Mouse (Mus musculus): ENCODE measurements around the gene Coro2a.

GRCm38 (mm10) chr4:46607601-46608000, 5.6 kb upstream of the Coro2a start:
- TF ChIP-seq POLR2A (IDR thresholded peaks at IDR 0.05; ENCODE audit: borderline replicate concordance, control insufficient read depth, low read depth, low read length) = no peak
- no peak for TF ChIP-seq CTCF (IDR thresholded peaks at IDR 0.05; ENCODE audit: control insufficient read depth, insufficient read depth, low read length)

Data from bone marrow, adult 2 months (tissue).